Mouse (Mus musculus): ENCODE data around the gene Gspt2. TPM values are rescaled to one million over a fixed set of nuclear protein-coding genes. Genes with fewer than 3 reads are reported as not detected.
"Not testable (repeated sequence)": the region's sequence is repeated elsewhere in the genome, so short reads cannot be mapped to it uniquely, and the experiment has no call there.

The Gspt2 gene
- polyA plus RNA-seq (2014; fragmentation: Nextera tagmentation; extraction: Ambion mirVana): 19.8 and 24.3 TPM in 2 replicates

DNA sequence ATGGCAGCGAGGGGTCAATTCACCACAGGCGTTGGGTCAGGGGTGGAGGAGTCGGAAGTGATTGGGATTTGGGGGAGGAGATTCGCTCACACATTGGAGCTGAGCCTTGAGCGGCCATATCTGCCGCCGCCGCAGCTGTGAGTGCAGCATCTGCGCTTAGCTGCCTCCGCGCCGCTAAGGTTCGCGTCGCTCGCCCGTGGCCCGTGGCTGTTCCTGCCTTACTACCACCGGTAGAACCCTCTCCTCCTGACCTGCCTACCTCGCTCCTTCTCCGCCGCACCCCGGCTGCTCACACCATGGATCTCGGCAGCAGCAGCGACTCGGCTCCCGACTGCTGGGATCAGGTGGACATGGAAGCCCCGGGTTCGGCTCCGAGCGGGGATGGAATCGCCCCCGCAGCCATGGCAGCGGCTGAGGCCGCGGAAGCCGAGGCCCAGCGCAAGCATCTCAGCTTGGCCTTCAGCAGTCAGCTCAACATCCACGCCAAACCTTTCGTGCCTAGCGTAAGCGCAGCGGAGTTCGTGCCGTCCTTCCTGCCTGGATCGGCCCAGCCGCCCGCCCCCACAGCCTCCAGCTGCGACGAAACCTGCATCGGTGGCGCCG, at the start of gene Gspt2:
TSS of gene Gspt2 (plus strand) at position 109 of the 603 bp plus-strand sequence.
- H3K4me1 ChIP-seq (ENCODE audit: control insufficient read depth, insufficient read depth, low read length): peaks cover 11% of the 10 kb centered on the region; the same call in 1 of the 2 replicates
- H3K36me3 ChIP-seq (ENCODE audit: control insufficient read depth, insufficient read depth, low read length): no peaks in the 10 kb centered on the region
- H3K9me3 ChIP-seq (ENCODE audit: control insufficient read depth, low read length): no peaks in the 10 kb centered on the region
- H3K4me2 ChIP-seq (ENCODE audit: low read length): peak within 1 kb of the TSS; percentile 58
- peak within 1 kb of the TSS; percentile 70 for H3K9ac ChIP-seq (replicated peaks; ENCODE audit: low read length)
- peak within 1 kb of the TSS; percentile 78 for H3K27ac ChIP-seq (replicated peaks; ENCODE audit: low read depth, low read length)
- no peaks in the 10 kb centered on the region for H3K27me3 ChIP-seq (ENCODE audit: control insufficient read depth, insufficient read depth, low read length)
- DNase-seq (peak; percentile 82), ATAC-seq (ENCODE audit: low FRiP score, low TSS enrichment) (peak; percentile 92)
- peak within 1 kb of the TSS; percentile 59 for H3K4me3 ChIP-seq (replicated peaks; ENCODE audit: low read depth, low read length)
- WGBS: 18% methylated on average over 53 of the region's 53 CpGs

DNA sequence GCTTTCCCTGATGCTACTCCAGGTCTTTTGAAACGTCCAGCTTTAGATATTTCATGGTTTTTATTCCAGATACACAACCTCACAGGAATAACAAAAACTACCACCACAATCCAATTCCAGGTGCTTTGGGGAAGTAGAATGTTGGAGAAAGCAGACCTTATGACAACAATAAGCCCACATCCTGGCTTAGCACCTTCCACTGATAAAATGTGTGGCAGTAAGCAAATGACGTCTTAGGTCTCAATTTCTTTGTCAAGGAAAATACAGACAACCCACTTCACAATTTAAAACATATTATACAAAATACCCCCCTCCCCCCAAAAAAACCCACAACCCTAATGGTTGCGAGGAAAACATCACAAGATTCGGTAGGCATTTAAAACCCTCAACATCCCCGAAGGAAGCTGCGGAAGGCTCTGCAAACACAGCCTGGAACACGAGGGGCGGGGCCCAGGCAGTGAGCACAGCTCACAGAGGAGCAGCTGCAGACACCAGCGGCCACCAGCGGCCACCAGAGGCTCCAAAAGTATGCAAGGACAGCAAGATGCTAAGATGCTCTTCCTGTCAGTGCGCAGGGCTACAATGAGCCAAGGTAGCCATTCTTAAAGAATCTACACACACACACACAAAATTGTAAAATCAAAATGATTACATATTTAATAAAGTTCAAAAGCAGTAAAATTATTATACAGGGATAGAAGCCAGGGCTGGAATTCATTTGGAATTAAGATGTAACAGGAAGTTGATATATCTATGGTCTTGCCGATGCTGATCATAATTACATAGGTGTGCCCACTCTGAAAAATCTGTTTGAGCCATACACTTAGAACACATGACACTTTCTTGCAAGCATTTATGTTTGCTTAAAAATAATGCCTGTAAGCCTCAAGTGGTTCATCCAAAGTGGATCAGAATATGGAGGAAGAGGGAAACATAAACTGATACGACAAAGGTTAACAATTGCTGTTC, 10.8 kb upstream of the Gspt2 start:
- peak; percentile 85 for DNase-seq
- Histone ChIP-seq H3K27ac (replicated peaks; ENCODE audit: low read depth, low read length) (peak overlapping the region; percentile 37; the same call in 1 of the 2 replicates), H3K9me3 (ENCODE audit: control insufficient read depth, low read length) (no peaks in the 10 kb centered on the region), H3K36me3 (ENCODE audit: control insufficient read depth, insufficient read depth, low read length) (no peaks in the 10 kb centered on the region), H3K9ac (replicated peaks; ENCODE audit: low read length) (no peak overlapping the region), H3K27me3 (ENCODE audit: control insufficient read depth, insufficient read depth, low read length) (no peaks in the 10 kb centered on the region), H3K4me3 (replicated peaks; ENCODE audit: low read depth, low read length) (peak overlapping the region; percentile 27), H3K4me1 (ENCODE audit: control insufficient read depth, insufficient read depth, low read length) (no peaks in the 10 kb centered on the region), H3K4me2 (ENCODE audit: low read length) (peak overlapping the region; percentile 44)
- peak; percentile 92 for ATAC-seq (ENCODE audit: low FRiP score, low TSS enrichment)
- 34% methylated on average over 13 of the region's 13 CpGs for WGBS

DNA sequence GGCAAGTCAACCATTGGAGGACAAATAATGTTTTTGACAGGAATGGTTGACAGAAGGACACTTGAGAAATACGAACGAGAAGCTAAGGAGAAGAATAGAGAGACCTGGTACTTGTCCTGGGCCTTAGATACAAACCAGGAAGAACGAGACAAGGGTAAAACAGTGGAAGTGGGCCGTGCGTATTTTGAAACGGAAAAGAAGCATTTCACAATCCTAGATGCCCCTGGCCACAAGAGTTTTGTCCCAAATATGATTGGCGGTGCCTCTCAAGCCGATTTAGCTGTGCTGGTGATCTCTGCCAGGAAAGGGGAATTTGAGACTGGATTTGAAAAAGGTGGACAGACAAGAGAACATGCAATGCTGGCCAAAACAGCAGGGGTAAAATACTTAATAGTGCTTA, 1.0 kb downstream of the Gspt2 start:
- Histone ChIP-seq H3K9me3 (ENCODE audit: control insufficient read depth, low read length) (no peaks in the 10 kb centered on the region), H3K4me2 (ENCODE audit: low read length) (peak overlapping the region; percentile 58), H3K4me1 (ENCODE audit: control insufficient read depth, insufficient read depth, low read length) (peaks cover 11% of the 10 kb centered on the region; the same call in 1 of the 2 replicates), H3K27ac (replicated peaks; ENCODE audit: low read depth, low read length) (no peak overlapping the region), H3K36me3 (ENCODE audit: control insufficient read depth, insufficient read depth, low read length) (no peaks in the 10 kb centered on the region), H3K4me3 (replicated peaks; ENCODE audit: low read depth, low read length) (peak overlapping the region; percentile 59), H3K9ac (replicated peaks; ENCODE audit: low read length) (peak overlapping the region; percentile 70; the same call in 1 of the 2 replicates), H3K27me3 (ENCODE audit: control insufficient read depth, insufficient read depth, low read length) (no peaks in the 10 kb centered on the region)
- peak; percentile 1 for DNase-seq
- ATAC-seq (ENCODE audit: low FRiP score, low TSS enrichment): no peak
- 55% methylated on average over 8 of the region's 8 CpGs for WGBS

DNA sequence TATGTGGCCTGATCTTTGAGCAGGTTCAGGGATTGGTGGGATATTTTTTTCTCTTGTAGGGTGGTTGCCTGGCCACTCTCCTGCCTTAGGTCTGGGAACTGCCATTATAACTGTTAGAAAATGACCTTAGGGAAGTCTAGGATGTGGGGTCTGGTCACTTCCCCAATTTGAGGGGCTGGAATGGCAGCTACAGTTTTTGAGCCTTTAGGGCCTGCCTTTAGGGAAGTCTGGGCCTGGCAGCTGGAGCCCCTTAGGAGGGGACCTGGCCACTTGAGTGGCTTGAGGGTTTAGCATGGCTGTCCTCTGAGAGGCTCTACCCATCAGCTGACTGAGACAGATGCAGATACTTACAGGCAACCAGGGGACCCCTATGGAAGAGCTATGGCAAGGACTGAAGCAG, 12.7 kb downstream of the Gspt2 start:
- Histone ChIP-seq H3K4me2 (ENCODE audit: low read length) (no peak overlapping the region), H3K36me3 (ENCODE audit: control insufficient read depth, insufficient read depth, low read length) (0 out of 2 replicates have a peak, but pooled peaks cover 3% of the 10 kb centered on the region), H3K27me3 (ENCODE audit: control insufficient read depth, insufficient read depth, low read length) (no peaks in the 10 kb centered on the region), H3K9me3 (ENCODE audit: control insufficient read depth, low read length) (no peaks in the 10 kb centered on the region), H3K4me1 (ENCODE audit: control insufficient read depth, insufficient read depth, low read length) (no peaks in the 10 kb centered on the region), H3K4me3 (replicated peaks; ENCODE audit: low read depth, low read length) (no peak overlapping the region), H3K27ac (replicated peaks; ENCODE audit: low read depth, low read length) (no peak overlapping the region), H3K9ac (replicated peaks; ENCODE audit: low read length) (no peak overlapping the region)
- DNase-seq (no peak), ATAC-seq (ENCODE audit: low FRiP score, low TSS enrichment) (no peak)

DNA sequence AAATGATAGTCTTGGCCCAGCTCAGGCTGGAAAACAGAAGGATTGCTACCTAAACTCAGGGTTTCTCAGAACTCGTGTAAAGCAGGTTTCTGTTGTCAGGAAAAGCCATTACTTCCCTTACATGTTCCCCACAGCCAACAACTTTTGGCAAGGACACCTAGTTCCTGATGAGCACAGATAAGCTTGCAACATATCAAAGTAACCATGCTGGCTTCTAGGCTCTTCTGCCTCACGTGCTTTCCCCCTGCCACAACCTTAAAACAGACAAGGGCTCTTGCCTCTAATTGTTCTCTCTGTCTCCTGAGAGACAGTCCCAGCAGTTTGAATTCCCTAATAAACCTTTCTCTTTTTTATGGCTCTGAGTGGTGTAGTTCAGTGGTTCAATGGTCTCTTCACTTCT, 21.9 kb downstream of the Gspt2 start:
- no peak overlapping the region for H3K4me3 ChIP-seq (replicated peaks; ENCODE audit: low read depth, low read length)
- H3K27ac ChIP-seq (replicated peaks; ENCODE audit: low read depth, low read length): no peak overlapping the region
- H3K9me3 ChIP-seq (ENCODE audit: control insufficient read depth, low read length): no peaks in the 10 kb centered on the region
- H3K36me3 ChIP-seq (ENCODE audit: control insufficient read depth, insufficient read depth, low read length): no peaks in the 10 kb centered on the region
- H3K27me3 ChIP-seq (ENCODE audit: control insufficient read depth, insufficient read depth, low read length): no peaks in the 10 kb centered on the region
- WGBS: 69% methylated on average over 2 of the region's 2 CpGs
- H3K4me2 ChIP-seq (ENCODE audit: low read length): no peak overlapping the region
- no peaks in the 10 kb centered on the region for H3K4me1 ChIP-seq (ENCODE audit: control insufficient read depth, insufficient read depth, low read length)
- H3K9ac ChIP-seq (replicated peaks; ENCODE audit: low read length): no peak overlapping the region
- ATAC-seq (ENCODE audit: low FRiP score, low TSS enrichment) (no peak), DNase-seq (no peak)

DNA sequence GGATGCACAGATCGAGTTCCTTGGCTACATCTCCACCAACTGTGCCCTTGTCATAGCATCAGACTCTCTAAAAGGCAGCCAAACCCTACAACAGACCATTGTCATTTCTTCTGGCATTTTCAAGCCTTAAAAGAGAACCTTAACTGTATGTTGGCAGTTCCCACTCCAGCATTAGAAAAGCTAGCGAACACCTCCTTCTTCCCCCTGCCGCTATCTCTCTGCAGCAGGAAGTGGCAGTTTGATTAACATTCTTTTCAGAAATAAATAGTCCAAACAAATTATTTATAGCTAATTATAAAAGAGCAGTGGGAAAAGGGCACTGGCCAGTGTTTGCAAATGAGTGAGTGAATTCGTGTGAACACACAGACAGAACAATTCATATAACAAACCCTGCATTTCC, 34.9 kb downstream of the Gspt2 start:
- Histone ChIP-seq H3K4me2 (ENCODE audit: low read length) (no peak overlapping the region), H3K4me1 (ENCODE audit: control insufficient read depth, insufficient read depth, low read length) (no peaks in the 10 kb centered on the region), H3K4me3 (replicated peaks; ENCODE audit: low read depth, low read length) (no peak overlapping the region), H3K9me3 (ENCODE audit: control insufficient read depth, low read length) (no peaks in the 10 kb centered on the region), H3K36me3 (ENCODE audit: control insufficient read depth, insufficient read depth, low read length) (no peaks in the 10 kb centered on the region), H3K27me3 (ENCODE audit: control insufficient read depth, insufficient read depth, low read length) (no peaks in the 10 kb centered on the region), H3K27ac (replicated peaks; ENCODE audit: low read depth, low read length) (no peak overlapping the region), H3K9ac (replicated peaks; ENCODE audit: low read length) (no peak overlapping the region)
- WGBS: 52% methylated on average over 4 of the region's 4 CpGs
- ATAC-seq (ENCODE audit: low FRiP score, low TSS enrichment) (no peak), DNase-seq (no peak)

DNA sequence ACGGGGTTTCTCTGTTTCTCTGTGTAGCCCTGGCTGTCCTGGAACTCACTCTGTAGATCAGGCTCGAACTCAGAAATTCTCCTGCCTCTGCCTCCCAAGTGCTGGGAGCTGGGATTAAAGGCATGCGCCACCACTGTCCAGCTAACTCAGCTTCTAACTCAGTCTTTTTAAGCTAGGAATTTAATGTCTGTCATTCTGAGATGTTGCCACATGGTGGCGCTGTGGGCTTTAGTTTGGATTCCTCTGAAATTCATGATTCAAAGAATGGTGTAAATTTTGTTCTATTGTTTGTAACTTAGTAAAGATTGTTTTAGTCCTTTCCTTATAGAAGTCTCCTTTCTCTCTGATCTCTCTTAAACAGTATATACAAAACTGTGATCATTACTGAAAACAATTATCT, 39.1 kb downstream of the Gspt2 start:
- 43% methylated on average over 4 of the region's 4 CpGs for WGBS
- H3K27ac ChIP-seq (replicated peaks; ENCODE audit: low read depth, low read length): no peak overlapping the region
- H3K9ac ChIP-seq (replicated peaks; ENCODE audit: low read length): no peak overlapping the region
- no peaks in the 10 kb centered on the region for H3K9me3 ChIP-seq (ENCODE audit: control insufficient read depth, low read length)
- no peak overlapping the region for H3K4me2 ChIP-seq (ENCODE audit: low read length)
- ATAC-seq (ENCODE audit: low FRiP score, low TSS enrichment) (no peak), DNase-seq (peak; percentile 74)
- H3K4me3 ChIP-seq (replicated peaks; ENCODE audit: low read depth, low read length): no peak overlapping the region
- no peaks in the 10 kb centered on the region for H3K27me3 ChIP-seq (ENCODE audit: control insufficient read depth, insufficient read depth, low read length)
- no peaks in the 10 kb centered on the region for H3K36me3 ChIP-seq (ENCODE audit: control insufficient read depth, insufficient read depth, low read length)
- H3K4me1 ChIP-seq (ENCODE audit: control insufficient read depth, insufficient read depth, low read length): no peaks in the 10 kb centered on the region

DNA sequence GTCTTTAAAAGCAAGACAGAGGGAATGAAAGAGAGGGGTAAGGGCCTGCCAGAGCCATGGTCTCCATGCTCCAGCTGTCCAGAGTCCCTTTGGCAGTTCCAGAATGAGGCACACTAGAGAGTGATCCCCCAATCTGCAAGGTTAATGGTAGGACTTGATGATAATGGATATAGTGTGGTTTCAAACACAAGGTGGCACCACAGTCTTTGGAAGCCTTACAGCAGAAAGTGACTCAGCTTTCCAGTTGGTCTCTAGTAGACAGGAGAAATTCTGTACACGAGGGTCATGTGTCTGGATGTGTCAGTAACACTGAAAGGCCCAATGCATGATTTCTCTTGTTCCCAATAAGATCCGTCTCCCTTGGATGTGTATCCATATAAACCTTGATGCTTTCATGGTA, 45.7 kb downstream of the Gspt2 start:
- DNase-seq; ATAC-seq (ENCODE audit: low FRiP score, low TSS enrichment); H3K9ac ChIP-seq (replicated peaks; ENCODE audit: low read length); H3K36me3 ChIP-seq (ENCODE audit: control insufficient read depth, insufficient read depth, low read length); H3K27ac ChIP-seq (replicated peaks; ENCODE audit: low read depth, low read length); H3K4me3 ChIP-seq (replicated peaks; ENCODE audit: low read depth, low read length); H3K9me3 ChIP-seq (ENCODE audit: control insufficient read depth, low read length); H3K27me3 ChIP-seq (ENCODE audit: control insufficient read depth, insufficient read depth, low read length); H3K4me1 ChIP-seq (ENCODE audit: control insufficient read depth, insufficient read depth, low read length); H3K4me2 ChIP-seq (ENCODE audit: low read length): not testable (repeated sequence)
- WGBS: no CpG with 5 or more reads among the region's 2 CpGs
